Mouse (Mus musculus) thymus, adult 2 months (tissue): Measurements from ENCODE around the gene Wls. TPM values are rescaled to one million over a fixed set of nuclear protein-coding genes. Genes with fewer than 3 reads are reported as not detected.

Source experiments
- DNase-seq: peaks from one replicate; pipeline ENCODE4 v3.0.0; 2021
- H3K27ac ChIP-seq: fragments of 200-500 bp; 2 replicates; pipeline ENCODE4 v1.5.1; 2012; ENCODE audit warnings: low read length, control low read depth; ENCODE audit not compliant: control insufficient read depth, insufficient read depth
- H3K27me3 ChIP-seq: fragments of 200-500 bp; 2 replicates; pipeline ENCODE4 v1.6.1; 2012; ENCODE audit warnings: mild to moderate bottlenecking, low read length, moderate library complexity, mixed read lengths; ENCODE audit not compliant: control insufficient read depth, insufficient read depth
- H3K36me3 ChIP-seq: fragments of 200-500 bp; 2 replicates; pipeline ENCODE4 v1.6.1; 2012; ENCODE audit warnings: mild to moderate bottlenecking, low read length, moderate library complexity; ENCODE audit not compliant: control insufficient read depth, insufficient read depth
- H3K4me1 ChIP-seq: fragments of 200-500 bp; replicated peaks from 2 replicates; pipeline ENCODE4 v1.6.1; 2012; ENCODE audit warnings: low read length; ENCODE audit not compliant: control insufficient read depth, insufficient read depth
- H3K4me3 ChIP-seq: fragments of 200-500 bp; 2 replicates; pipeline ENCODE4 v1.5.1; 2012; ENCODE audit warnings: mild to moderate bottlenecking, low read length, control low read depth, moderate library complexity; ENCODE audit not compliant: control insufficient read depth, insufficient read depth
- CTCF ChIP-seq: fragments of 200-500 bp; IDR thresholded peaks from 2 replicates; pipeline ENCODE4 v1.5.1; 2012; ENCODE audit warnings: mild to moderate bottlenecking, control low read depth, low read length, moderate library complexity, borderline replicate concordance; ENCODE audit not compliant: control insufficient read depth, poor library complexity, insufficient read depth; ENCODE audit errors: extremely low read depth
- POLR2A ChIP-seq: fragments of 200-500 bp; IDR thresholded peaks from 2 replicates; pipeline ENCODE4 v1.6.1; 2012; ENCODE audit warnings: mild to moderate bottlenecking, low read length, control low read depth, moderate library complexity; ENCODE audit not compliant: control insufficient read depth, poor library complexity, insufficient read depth; ENCODE audit errors: extremely low read depth
- WGBS: fragments of 180-500 bp; shearing (Covaris S2); methylation state at CpG from one replicate; pipeline ENCODE4 v1.1.7; 2018; 5-methylcytosine and 5-hydroxymethylcytosine counted together
- polyA plus RNA-seq: library from polyadenylated mRNA; depleted of rRNA; stranded (reverse); fragments of >200 nt; gene quantifications from 2 replicates; pipeline ENCODE4 v1.2.3, GENCODE M21; 2012; rRNA removed

Gene Wls
- polyA plus RNA-seq, 1 experiment: 26.1 TPM

GRCm38 (mm10) chr3:159907329-159907728 lies 67.9 kb downstream of the Wls start:
- no peak for TF ChIP-seq POLR2A
- no peak for TF ChIP-seq CTCF
- H3K27ac ChIP-seq: no peak overlapping the region
- no peaks in the 10 kb centered on the region for H3K4me1 ChIP-seq
- H3K36me3 ChIP-seq: peaks cover 7% of the 10 kb centered on the region; the same call in 1 of the 2 replicates
- no peak overlapping the region for H3K4me3 ChIP-seq
- no peaks in the 10 kb centered on the region for H3K27me3 ChIP-seq
- DNase-seq: no peak
- WGBS: 92% methylated on average over 1 of the region's 1 CpGs

DNA sequence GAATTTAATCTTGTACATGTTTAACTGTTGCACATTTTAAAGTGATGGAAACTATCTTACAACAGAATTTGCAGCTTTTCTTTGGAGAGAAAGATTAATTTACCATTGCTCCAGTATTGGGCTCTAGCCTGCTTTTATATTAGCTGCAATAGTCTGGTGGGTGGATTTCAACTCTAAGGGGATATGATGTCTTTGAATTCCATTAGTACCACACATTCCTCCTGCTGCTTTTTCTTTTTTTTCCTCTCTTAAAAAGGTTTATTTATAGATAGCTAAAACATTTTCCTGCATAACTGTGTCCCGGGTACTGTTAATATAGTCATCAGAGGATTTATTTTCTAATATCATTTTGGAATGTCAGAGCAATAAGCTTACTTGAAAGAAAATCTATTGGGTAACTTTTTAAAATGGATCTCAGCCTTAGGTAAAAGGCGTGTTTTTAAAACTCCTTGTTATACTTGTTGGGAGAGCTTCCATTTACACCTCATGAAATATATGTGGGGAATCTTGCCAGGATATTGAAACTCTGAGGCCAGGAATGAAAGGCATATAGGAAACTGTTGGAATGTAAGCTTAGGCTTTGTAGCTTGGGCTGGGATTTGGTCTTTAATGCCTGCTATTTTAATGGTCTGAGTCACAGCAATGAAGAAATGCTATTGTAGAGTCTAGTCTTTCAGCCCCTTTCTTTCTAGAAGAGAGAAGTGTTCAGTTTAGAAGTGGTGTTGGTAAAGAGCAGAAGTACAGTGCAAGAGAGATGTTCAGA lies 78.0 kb downstream of the Wls start:
- TF ChIP-seq CTCF (no peak), POLR2A (no peak)
- DNase-seq: no peak
- no peaks in the 10 kb centered on the region for H3K27me3 ChIP-seq
- H3K36me3 ChIP-seq: no peaks in the 10 kb centered on the region
- no peaks in the 10 kb centered on the region for H3K4me1 ChIP-seq
- WGBS: 95% methylated on average over 2 of the region's 2 CpGs
- H3K4me3 ChIP-seq: no peak overlapping the region
- no peak overlapping the region for H3K27ac ChIP-seq

Other genes with a start within 250 kb of the Wls start
- not detected in 2 replicates for gene Rpe65, start 240.5 kb upstream of the Wls start, polyA plus RNA-seq